Mouse (Mus musculus): ENCODE data around the gene D7Ertd443e. TPM values are rescaled to one million over a fixed set of nuclear protein-coding genes. Genes with fewer than 3 reads are reported as not detected.

D7Ertd443e gene
- not detected in 2 replicates for polyA plus RNA-seq (2016; fragmentation: Nextera tagmentation; extraction: Ambion mirVana)

GRCm38 (mm10) chr7:134385561-134385960 is at the start of gene D7Ertd443e:
Gene D7Ertd443e (minus strand): TSS chr7:134385661.
- no peak within 1 kb of the TSS for H3K9ac ChIP-seq
- 88% methylated on average over 5 of the region's 5 CpGs for WGBS
- no peak within 1 kb of the TSS for H3K27ac ChIP-seq
- no peak within 1 kb of the TSS for H3K4me2 ChIP-seq
- H3K9me3 ChIP-seq, result no peaks in the 10 kb centered on the region
- H3K36me3 ChIP-seq (replicated peaks), result no peaks in the 10 kb centered on the region
- H3K4me3 ChIP-seq (replicated peaks), result no peak within 1 kb of the TSS
- no peak for ATAC-seq (ENCODE audit: low FRiP score)
- H3K27me3 ChIP-seq, result no peaks in the 10 kb centered on the region
- no peaks in the 10 kb centered on the region for H3K4me1 ChIP-seq

DNA sequence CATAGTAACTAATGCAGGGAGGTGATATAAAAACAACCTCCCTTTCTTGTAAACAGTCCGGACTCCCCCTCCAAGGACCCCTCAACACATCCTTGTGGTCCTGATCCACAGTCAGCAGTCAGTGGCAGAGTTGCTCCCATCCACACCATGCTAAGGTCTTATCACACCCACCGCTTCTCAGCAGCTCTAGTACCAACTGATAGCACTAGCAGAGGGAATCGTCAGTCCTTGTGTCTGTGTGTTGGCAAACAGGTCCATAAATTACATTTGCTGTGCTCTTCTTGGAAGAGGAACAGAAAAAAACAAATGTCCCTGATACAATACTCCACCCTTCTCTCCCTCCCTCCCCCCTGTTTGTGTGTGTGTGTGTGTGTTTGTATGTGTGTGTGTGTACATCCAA is 46.2 kb upstream of the D7Ertd443e start:
- 87% methylated on average over 3 of the region's 3 CpGs for WGBS
- ATAC-seq (ENCODE audit: low FRiP score), result no peak

GRCm38 (mm10) chr7:134428676-134429075 is 43.2 kb upstream of the D7Ertd443e start:
- no peaks in the 10 kb centered on the region for H3K9me3 ChIP-seq
- H3K4me3 ChIP-seq (replicated peaks), result no peak overlapping the region
- H3K4me1 ChIP-seq, result no peaks in the 10 kb centered on the region
- ATAC-seq (ENCODE audit: low FRiP score), result no peak
- H3K4me2 ChIP-seq, result no peak overlapping the region
- no peaks in the 10 kb centered on the region for H3K36me3 ChIP-seq (replicated peaks)
- no peak overlapping the region for H3K27ac ChIP-seq
- H3K27me3 ChIP-seq, result no peaks in the 10 kb centered on the region
- H3K9ac ChIP-seq, result no peak overlapping the region
- 91% methylated on average over 2 of the region's 2 CpGs for WGBS

More for the DNA sequence above, 46.2 kb upstream of the D7Ertd443e start:
- Histone ChIP-seq H3K4me3 (replicated peaks) (no peak overlapping the region), H3K36me3 (replicated peaks) (no peaks in the 10 kb centered on the region), H3K27me3 (no peaks in the 10 kb centered on the region), H3K4me1 (no peaks in the 10 kb centered on the region), H3K4me2 (no peak overlapping the region), H3K9ac (no peak overlapping the region), H3K27ac (no peak overlapping the region), H3K9me3 (no peaks in the 10 kb centered on the region)

DNA sequence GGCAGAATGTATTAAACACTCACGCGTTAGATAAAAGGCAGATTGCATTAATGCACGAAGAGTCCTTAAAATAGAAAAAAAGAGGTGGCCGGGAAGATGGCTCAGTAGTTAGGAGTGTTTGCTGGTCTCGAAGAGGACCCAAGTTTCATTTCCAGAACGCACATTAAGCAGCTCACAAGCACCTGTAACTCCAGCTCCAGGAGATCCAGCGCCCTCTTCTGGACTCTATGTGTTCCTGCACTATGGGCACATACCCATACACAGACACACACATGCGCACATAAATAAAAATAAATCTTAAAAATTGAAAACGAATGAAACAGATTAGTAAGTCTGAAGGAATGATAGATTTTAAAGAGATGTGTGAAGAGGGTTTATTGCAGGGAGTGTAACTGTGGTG is 29.6 kb upstream of the D7Ertd443e start:
- Histone ChIP-seq H3K9ac (no peak overlapping the region), H3K9me3 (no peaks in the 10 kb centered on the region), H3K4me2 (no peak overlapping the region), H3K4me3 (replicated peaks) (no peak overlapping the region), H3K36me3 (replicated peaks) (no peaks in the 10 kb centered on the region), H3K27me3 (no peaks in the 10 kb centered on the region), H3K27ac (no peak overlapping the region), H3K4me1 (no peaks in the 10 kb centered on the region)
- 96% methylated on average over 9 of the region's 9 CpGs for WGBS
- no peak for ATAC-seq (ENCODE audit: low FRiP score)

DNA sequence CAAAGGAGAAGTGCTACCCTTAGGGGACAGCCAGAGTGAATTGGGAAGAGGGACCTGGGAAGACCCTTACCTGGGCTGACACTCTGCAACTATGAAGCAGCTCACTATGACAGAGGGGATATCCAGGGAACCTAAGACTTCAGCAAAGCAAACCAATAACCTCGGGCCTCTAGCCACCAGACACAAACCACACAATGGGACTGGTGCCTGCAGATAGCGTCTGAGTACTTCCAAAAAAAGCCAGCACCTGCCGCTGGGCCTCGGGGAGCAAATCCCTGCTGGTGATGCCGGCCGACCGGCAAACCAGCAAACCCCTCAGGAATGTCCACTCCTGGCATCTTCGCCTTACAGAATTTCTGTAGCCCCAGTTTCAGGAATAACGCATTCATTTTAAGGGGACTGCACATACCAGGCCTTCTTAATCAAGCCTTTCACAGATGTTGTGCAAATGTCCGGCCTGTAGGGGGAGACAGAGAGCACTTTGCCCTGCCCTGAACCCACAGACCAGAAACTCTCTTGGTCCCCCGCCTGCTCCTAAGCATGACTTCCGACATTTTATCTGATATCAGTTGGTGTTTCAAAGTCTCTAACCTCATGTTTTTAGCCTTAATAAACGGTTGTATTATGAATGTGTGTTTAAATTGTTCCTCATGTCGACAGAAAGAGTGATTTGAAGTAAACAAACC is 28.7 kb upstream of the D7Ertd443e start:
- no peaks in the 10 kb centered on the region for H3K4me1 ChIP-seq
- WGBS, result 52% methylated on average over 14 of the region's 14 CpGs

GRCm38 (mm10) chr7:134408641-134409040 is 23.2 kb upstream of the D7Ertd443e start:
- Histone ChIP-seq H3K27ac (no peak overlapping the region), H3K9me3 (no peaks in the 10 kb centered on the region), H3K9ac (no peak overlapping the region), H3K4me1 (no peaks in the 10 kb centered on the region), H3K4me2 (no peak overlapping the region), H3K4me3 (replicated peaks) (no peak overlapping the region), H3K27me3 (no peaks in the 10 kb centered on the region), H3K36me3 (replicated peaks) (no peaks in the 10 kb centered on the region)
- WGBS, result 86% methylated on average over 13 of the region's 13 CpGs
- no peak for ATAC-seq (ENCODE audit: low FRiP score)

More for the DNA sequence above, 28.7 kb upstream of the D7Ertd443e start:
- Histone ChIP-seq H3K27ac (no peak overlapping the region), H3K36me3 (replicated peaks) (no peaks in the 10 kb centered on the region), H3K27me3 (no peaks in the 10 kb centered on the region), H3K4me2 (no peak overlapping the region), H3K9ac (no peak overlapping the region), H3K4me3 (replicated peaks) (no peak overlapping the region), H3K9me3 (no peaks in the 10 kb centered on the region)
- ATAC-seq (ENCODE audit: low FRiP score), result no peak

DNA sequence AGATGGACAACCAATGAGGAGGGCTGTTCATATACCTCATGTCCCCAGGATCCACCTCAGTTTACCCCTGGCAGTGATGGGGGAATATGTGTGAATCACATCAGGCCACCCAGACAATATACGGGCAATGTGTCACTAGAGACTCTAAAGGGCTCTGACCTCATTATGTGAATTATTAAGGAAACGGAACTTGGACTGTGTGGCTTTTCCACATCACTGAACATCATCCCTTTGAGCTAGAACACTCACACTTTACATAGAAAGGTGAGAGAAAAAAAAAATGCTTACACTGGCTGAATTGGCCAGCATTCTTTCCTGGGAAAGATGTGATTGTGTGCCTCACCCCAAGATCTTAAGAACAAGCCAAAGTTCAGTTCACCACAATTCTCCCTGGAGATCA is 15.3 kb upstream of the D7Ertd443e start:
- ATAC-seq (ENCODE audit: low FRiP score), result no peak
- Histone ChIP-seq H3K36me3 (replicated peaks) (no peaks in the 10 kb centered on the region), H3K9me3 (no peaks in the 10 kb centered on the region), H3K4me1 (no peaks in the 10 kb centered on the region), H3K27ac (no peak overlapping the region), H3K4me2 (no peak overlapping the region), H3K27me3 (no peaks in the 10 kb centered on the region), H3K4me3 (replicated peaks) (no peak overlapping the region), H3K9ac (no peak overlapping the region)
- WGBS, result 64% methylated on average over 2 of the region's 2 CpGs

- no peak overlapping the region for H3K4me2 ChIP-seq
- no peak overlapping the region for H3K9ac ChIP-seq
- H3K27me3 ChIP-seq, result no peaks in the 10 kb centered on the region
- H3K36me3 ChIP-seq (replicated peaks), result no peaks in the 10 kb centered on the region
- H3K4me3 ChIP-seq (replicated peaks), result no peak overlapping the region
- H3K4me1 ChIP-seq, result no peaks in the 10 kb centered on the region
- no peak overlapping the region for H3K27ac ChIP-seq
- no peak for ATAC-seq (ENCODE audit: low FRiP score)
- 83% methylated on average over 8 of the region's 8 CpGs for WGBS
- H3K9me3 ChIP-seq, result no peaks in the 10 kb centered on the region
Measured at GRCm38 (mm10) chr7:134396769-134397168, 11.3 kb upstream of the D7Ertd443e start.

DNA sequence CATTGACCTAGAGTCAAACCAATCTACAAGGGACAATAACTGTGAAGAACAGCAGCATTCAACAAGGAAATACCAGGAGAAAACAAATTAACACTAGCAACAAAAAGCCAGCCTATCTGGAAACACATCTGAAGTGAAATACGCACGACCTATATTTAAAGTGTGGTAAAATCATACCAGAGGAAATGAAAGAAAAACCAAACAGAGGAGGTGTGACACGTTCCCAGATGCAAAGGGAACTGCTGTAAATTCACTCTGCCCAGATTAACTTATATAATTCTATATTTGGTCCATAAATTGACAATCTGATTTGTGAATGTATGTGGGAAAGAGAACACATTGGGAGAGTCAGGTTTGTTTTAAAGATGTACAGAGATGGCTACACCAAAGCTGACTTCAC is 2.7 kb downstream of the D7Ertd443e start:
- Histone ChIP-seq H3K27ac (no peak overlapping the region), H3K4me3 (replicated peaks) (no peak overlapping the region), H3K4me2 (no peak overlapping the region), H3K9me3 (no peaks in the 10 kb centered on the region), H3K27me3 (no peaks in the 10 kb centered on the region), H3K9ac (no peak overlapping the region), H3K36me3 (replicated peaks) (no peaks in the 10 kb centered on the region), H3K4me1 (no peaks in the 10 kb centered on the region)
- no peak for ATAC-seq (ENCODE audit: low FRiP score)
- WGBS, result 82% methylated on average over 3 of the region's 3 CpGs

- ATAC-seq (ENCODE audit: low FRiP score), result no peak
- Histone ChIP-seq H3K4me1 (no peaks in the 10 kb centered on the region), H3K27ac (no peak overlapping the region), H3K27me3 (no peaks in the 10 kb centered on the region), H3K9me3 (no peaks in the 10 kb centered on the region), H3K9ac (no peak overlapping the region), H3K36me3 (replicated peaks) (no peaks in the 10 kb centered on the region), H3K4me2 (no peak overlapping the region), H3K4me3 (replicated peaks) (no peak overlapping the region)
- WGBS, result 47% methylated on average over 4 of the region's 4 CpGs
Measured at GRCm38 (mm10) chr7:134381407-134381861, 4.0 kb downstream of the D7Ertd443e start.

GRCm38 (mm10) chr7:134378273-134378672 is 7.2 kb downstream of the D7Ertd443e start:
- no peak overlapping the region for H3K4me2 ChIP-seq
- H3K36me3 ChIP-seq (replicated peaks), result no peaks in the 10 kb centered on the region
- H3K4me1 ChIP-seq, result no peaks in the 10 kb centered on the region
- H3K27me3 ChIP-seq, result no peaks in the 10 kb centered on the region
- H3K9ac ChIP-seq, result no peak overlapping the region
- no peak overlapping the region for H3K27ac ChIP-seq
- no peaks in the 10 kb centered on the region for H3K9me3 ChIP-seq
- H3K4me3 ChIP-seq (replicated peaks), result no peak overlapping the region
- ATAC-seq (ENCODE audit: low FRiP score), result no peak
- WGBS, result 35% methylated on average over 4 of the region's 4 CpGs

- 66% methylated on average over 7 of the region's 7 CpGs for WGBS
Measured at GRCm38 (mm10) chr7:134376786-134377185, 8.7 kb downstream of the D7Ertd443e start.

DNA sequence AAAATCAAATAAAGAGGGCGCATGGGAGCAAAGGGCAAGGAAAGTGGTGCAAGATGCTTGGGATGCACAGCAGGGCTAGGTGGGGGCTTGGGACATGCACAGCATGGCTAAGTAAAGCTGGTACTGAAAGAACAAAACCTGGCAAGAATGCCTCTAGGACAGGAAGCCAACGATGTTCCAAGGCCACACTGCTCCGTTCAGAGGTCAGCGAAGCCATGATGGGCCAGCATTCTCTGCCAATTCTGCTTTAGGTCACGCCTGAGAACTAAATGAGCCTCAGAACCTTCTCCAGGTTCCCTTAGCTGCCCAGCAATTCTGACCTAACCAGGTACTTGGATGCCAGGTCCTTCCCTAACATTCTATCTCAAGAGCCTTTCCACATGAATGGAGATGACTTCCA is 13.2 kb downstream of the D7Ertd443e start:
- no peak overlapping the region for H3K27ac ChIP-seq
- no peak overlapping the region for H3K9ac ChIP-seq
- H3K4me3 ChIP-seq (replicated peaks), result no peak overlapping the region
- ATAC-seq (ENCODE audit: low FRiP score), result no peak
- H3K27me3 ChIP-seq, result no peaks in the 10 kb centered on the region
- H3K36me3 ChIP-seq (replicated peaks), result no peaks in the 10 kb centered on the region
- WGBS, result 63% methylated on average over 5 of the region's 5 CpGs
- no peak overlapping the region for H3K4me2 ChIP-seq
- H3K9me3 ChIP-seq, result no peaks in the 10 kb centered on the region
- H3K4me1 ChIP-seq, result no peaks in the 10 kb centered on the region

More at GRCm38 (mm10) chr7:134376786-134377185, 8.7 kb downstream of the D7Ertd443e start:
- no peak for ATAC-seq (ENCODE audit: low FRiP score)
- Histone ChIP-seq H3K36me3 (replicated peaks) (no peaks in the 10 kb centered on the region), H3K4me2 (no peak overlapping the region), H3K4me3 (replicated peaks) (no peak overlapping the region), H3K27me3 (no peaks in the 10 kb centered on the region), H3K27ac (no peak overlapping the region), H3K9me3 (no peaks in the 10 kb centered on the region), H3K9ac (no peak overlapping the region), H3K4me1 (no peaks in the 10 kb centered on the region)
